Mouse (Mus musculus): ENCODE measurements around the gene Emc8. TPM values are rescaled to one million over a fixed set of nuclear protein-coding genes. Genes with fewer than 3 reads are reported as not detected.

The Emc8 gene
- polyA plus RNA-seq, 1 experiment: 122 TPM

DNA sequence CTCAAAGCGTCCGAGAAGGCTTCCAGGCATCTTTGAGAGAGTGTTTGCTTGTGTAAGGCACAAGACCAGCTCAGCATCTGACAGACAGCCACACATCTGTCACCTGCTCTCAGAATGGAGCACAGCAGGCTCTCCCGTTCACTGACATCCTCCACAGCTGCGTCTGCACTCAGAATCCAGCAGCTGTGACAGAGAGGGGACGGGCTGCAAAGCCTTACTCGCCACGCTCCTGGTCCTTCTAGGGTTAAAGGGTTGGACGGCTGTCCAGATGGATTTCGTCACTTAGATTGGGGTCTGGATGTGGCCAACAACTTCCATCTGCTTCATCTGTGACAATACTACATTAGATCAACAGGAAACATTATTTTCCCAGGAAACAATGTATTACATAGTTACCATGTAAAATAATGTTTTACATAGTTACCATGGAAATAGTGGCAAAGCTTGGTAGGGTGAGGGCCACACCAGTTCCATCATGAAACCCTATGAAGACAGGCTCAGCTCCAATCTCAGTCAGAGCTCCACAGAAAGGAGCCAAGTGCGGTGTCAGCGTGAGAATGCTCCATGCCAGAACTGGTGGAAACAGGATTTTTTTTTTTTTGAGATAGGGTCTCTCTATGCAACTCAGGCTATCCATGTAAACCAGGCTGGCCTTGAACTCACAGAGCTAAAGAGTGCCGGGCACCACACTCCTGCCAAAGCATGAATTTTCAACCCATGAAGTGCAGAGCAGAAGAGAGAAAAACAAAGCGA lies 28.2 kb upstream of the Emc8 start:
- no peak overlapping the region for H3ac ChIP-seq (ENCODE audit: control insufficient read depth, insufficient read length)
- no peak overlapping the region for H3K4me2 ChIP-seq (ENCODE audit: low read depth)
- peaks cover 38% of the 10 kb centered on the region for H3K27me3 ChIP-seq (ENCODE audit: control insufficient read depth, insufficient read depth, insufficient read length)
- H3K79me2 ChIP-seq (ENCODE audit: control insufficient read depth, insufficient read depth): no peaks in the 10 kb centered on the region
- TF ChIP-seq POLR2A (IDR thresholded peaks at IDR 0.05; ENCODE audit: insufficient read length, low read depth) (no peak), MYOG (IDR thresholded peaks at IDR 0.05; ENCODE audit: control insufficient read depth in 1 of 3, insufficient read depth in 1 of 3, insufficient read length in 2 of 3, low read depth in 2 of 3) (no peak), SRF (IDR thresholded peaks at IDR 0.05; ENCODE audit: control insufficient read depth, insufficient read length, low read depth) (no peak), CEBPB (IDR thresholded peaks at IDR 0.05; ENCODE audit: insufficient read depth, poor library complexity, severe bottlenecking) (no peak), MYOD1 (IDR thresholded peaks at IDR 0.05; ENCODE audit: control insufficient read depth in 1 of 3, insufficient read length in 2 of 3, low read depth in 2 of 3) (no peak), POLR2AphosphoS2 (IDR thresholded peaks at IDR 0.05; ENCODE audit: insufficient read length, low read depth) (no peak), TCF12 (IDR thresholded peaks at IDR 0.05; ENCODE audit: insufficient read depth, poor library complexity, severe bottlenecking) (no peak), TCF3 (IDR thresholded peaks at IDR 0.05; ENCODE audit: insufficient read length, low read depth) (no peak), USF1 (IDR thresholded peaks at IDR 0.05; ENCODE audit: low read depth) (no peak), MAX (IDR thresholded peaks at IDR 0.05; ENCODE audit: low read depth) (no peak), REST (IDR thresholded peaks at IDR 0.05; ENCODE audit: insufficient read depth, insufficient read length) (no peak), E2F4 (IDR thresholded peaks at IDR 0.05; ENCODE audit: insufficient read depth) (no peak)
- H3K36me3 ChIP-seq (ENCODE audit: control insufficient read depth, insufficient read depth): no peaks in the 10 kb centered on the region
- H3K4me3 ChIP-seq: no peak overlapping the region

DNA sequence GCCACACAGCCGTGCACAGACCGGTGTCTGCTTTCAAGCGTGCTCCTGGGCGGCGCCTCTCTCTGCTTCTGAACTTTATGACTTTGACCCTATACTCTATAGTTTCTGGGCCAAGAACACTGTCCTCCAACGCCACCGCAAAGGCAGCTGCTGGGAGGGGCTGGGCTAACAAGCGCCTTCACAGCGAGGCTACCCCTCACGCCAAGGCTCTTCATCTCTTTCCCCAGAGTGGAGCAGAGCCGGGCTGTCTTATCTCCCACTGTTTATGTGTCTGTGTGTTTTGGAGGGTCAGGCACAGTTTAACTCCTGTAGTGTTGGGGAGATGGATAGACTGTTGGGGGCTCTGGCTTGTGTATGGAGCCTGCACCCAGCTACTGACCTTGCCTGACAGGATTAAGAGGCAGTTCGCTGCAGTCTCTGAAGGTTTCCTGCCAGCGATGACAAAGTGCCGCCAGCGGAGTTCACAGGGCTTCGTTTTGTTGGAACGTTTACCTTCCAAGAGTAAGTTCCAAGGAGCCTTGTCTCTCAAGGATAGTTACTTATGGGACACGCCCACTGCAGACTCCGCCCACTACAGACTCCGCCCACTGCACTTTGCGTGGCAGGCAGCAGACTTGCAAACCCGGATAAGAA lies 25.6 kb upstream of the Emc8 start:
- Histone ChIP-seq H3K4me2 (ENCODE audit: low read depth) (peak overlapping the region; percentile 24), H3K4me3 (no peak overlapping the region), H3K79me2 (ENCODE audit: control insufficient read depth, insufficient read depth) (no peaks in the 10 kb centered on the region), H3K27me3 (ENCODE audit: control insufficient read depth, insufficient read depth, insufficient read length) (peaks cover 38% of the 10 kb centered on the region), H3K36me3 (ENCODE audit: control insufficient read depth, insufficient read depth) (no peaks in the 10 kb centered on the region), H3ac (ENCODE audit: control insufficient read depth, insufficient read length) (no peak overlapping the region)
- TF ChIP-seq USF1 (IDR thresholded peaks at IDR 0.05; ENCODE audit: low read depth) (no peak), MYOD1 (IDR thresholded peaks at IDR 0.05; ENCODE audit: control insufficient read depth in 1 of 3, insufficient read length in 2 of 3, low read depth in 2 of 3) (peak in 1 of 3 experiments; percentile 48)

DNA sequence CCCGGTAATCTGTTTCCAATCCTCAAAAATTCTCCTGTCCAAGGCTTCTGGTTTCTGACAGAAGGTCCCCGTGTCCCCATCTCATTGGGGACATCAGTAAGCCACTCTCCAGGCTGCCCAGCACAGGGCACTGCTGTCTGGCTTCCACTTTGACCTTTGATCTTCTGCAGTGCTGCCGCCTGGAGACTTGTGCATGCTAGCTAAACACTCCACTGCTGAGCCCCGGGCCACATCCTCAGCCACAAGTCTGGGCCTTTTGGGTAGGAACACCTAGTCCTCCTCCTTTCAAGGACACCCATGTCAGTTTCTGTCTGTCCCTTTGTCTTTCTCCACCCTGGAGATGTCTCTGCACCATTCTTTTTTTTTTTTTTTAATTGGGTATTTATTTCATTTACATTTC lies 24.6 kb upstream of the Emc8 start:
- H3ac ChIP-seq (ENCODE audit: control insufficient read depth, insufficient read length): no peak overlapping the region
- H3K36me3 ChIP-seq (ENCODE audit: control insufficient read depth, insufficient read depth): no peaks in the 10 kb centered on the region
- peaks cover 48% of the 10 kb centered on the region for H3K27me3 ChIP-seq (ENCODE audit: control insufficient read depth, insufficient read depth, insufficient read length)
- no peak overlapping the region for H3K4me3 ChIP-seq
- no peak overlapping the region for H3K4me2 ChIP-seq (ENCODE audit: low read depth)
- H3K79me2 ChIP-seq (ENCODE audit: control insufficient read depth, insufficient read depth): no peaks in the 10 kb centered on the region
- TF ChIP-seq SRF (IDR thresholded peaks at IDR 0.05; ENCODE audit: control insufficient read depth, insufficient read length, low read depth) (no peak), TCF3 (IDR thresholded peaks at IDR 0.05; ENCODE audit: insufficient read length, low read depth) (no peak), POLR2AphosphoS2 (IDR thresholded peaks at IDR 0.05; ENCODE audit: insufficient read length, low read depth) (no peak)

DNA sequence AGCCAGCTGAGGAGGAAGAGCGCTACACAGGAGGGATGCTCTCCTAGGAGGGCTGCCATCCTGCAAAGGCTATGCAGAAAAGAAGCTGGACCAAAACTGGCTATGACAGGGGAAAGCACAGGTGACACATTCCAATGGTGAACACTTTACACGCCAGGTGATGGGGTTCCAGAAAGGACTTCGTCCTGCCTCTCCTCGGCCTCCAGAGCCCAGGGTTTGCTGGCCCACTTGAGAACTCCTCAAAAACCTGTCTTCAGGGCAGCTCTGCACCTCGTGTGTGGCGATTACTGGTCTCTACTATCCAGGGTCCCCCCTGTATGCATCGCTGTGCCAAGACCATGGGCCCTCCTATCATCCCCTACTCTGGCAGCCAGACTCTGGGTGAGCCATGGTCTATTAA lies 20.1 kb upstream of the Emc8 start:
- H3K79me2 ChIP-seq (ENCODE audit: control insufficient read depth, insufficient read depth): no peaks in the 10 kb centered on the region
- TF ChIP-seq REST (IDR thresholded peaks at IDR 0.05; ENCODE audit: insufficient read depth, insufficient read length): no peak
- no peak overlapping the region for H3ac ChIP-seq (ENCODE audit: control insufficient read depth, insufficient read length)
- H3K4me3 ChIP-seq: no peak overlapping the region
- H3K27me3 ChIP-seq (ENCODE audit: control insufficient read depth, insufficient read depth, insufficient read length): peaks cover 41% of the 10 kb centered on the region
- H3K36me3 ChIP-seq (ENCODE audit: control insufficient read depth, insufficient read depth): no peaks in the 10 kb centered on the region
- no peak overlapping the region for H3K4me2 ChIP-seq (ENCODE audit: low read depth)

DNA sequence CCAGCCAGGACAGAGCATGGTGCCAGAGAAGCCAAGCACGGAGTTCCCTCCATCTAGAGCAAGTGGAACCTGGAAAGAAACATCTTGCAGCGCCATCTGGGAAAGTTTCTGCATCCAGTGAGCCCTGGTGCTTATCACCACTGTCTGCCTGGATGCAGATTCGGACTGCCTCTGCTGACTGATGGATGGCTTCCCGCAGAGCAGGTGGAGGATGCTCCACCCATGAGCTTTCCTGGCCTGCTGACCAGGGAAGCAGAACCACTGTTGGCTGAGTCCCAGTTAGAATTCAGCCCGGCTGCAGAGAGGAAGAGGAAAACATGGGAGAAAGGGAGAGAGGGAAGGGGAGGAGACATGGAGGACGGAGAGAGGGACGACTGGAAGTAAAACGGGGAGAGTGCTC lies 19.4 kb upstream of the Emc8 start:
- Histone ChIP-seq H3ac (ENCODE audit: control insufficient read depth, insufficient read length) (no peak overlapping the region), H3K36me3 (ENCODE audit: control insufficient read depth, insufficient read depth) (no peaks in the 10 kb centered on the region), H3K4me3 (no peak overlapping the region), H3K79me2 (ENCODE audit: control insufficient read depth, insufficient read depth) (no peaks in the 10 kb centered on the region), H3K4me2 (ENCODE audit: low read depth) (no peak overlapping the region), H3K27me3 (ENCODE audit: control insufficient read depth, insufficient read depth, insufficient read length) (peaks cover 41% of the 10 kb centered on the region)
- no peak for TF ChIP-seq TCF3 (IDR thresholded peaks at IDR 0.05; ENCODE audit: insufficient read length, low read depth)
- TF ChIP-seq SRF (IDR thresholded peaks at IDR 0.05; ENCODE audit: control insufficient read depth, insufficient read length, low read depth): no peak
- TF ChIP-seq MYOD1 (IDR thresholded peaks at IDR 0.05; ENCODE audit: control insufficient read depth in 1 of 3, insufficient read length in 2 of 3, low read depth in 2 of 3): no peak
- TF ChIP-seq TCF12 (IDR thresholded peaks at IDR 0.05; ENCODE audit: insufficient read depth, poor library complexity, severe bottlenecking): no peak
- TF ChIP-seq USF1 (IDR thresholded peaks at IDR 0.05; ENCODE audit: low read depth): no peak
- TF ChIP-seq MAX (IDR thresholded peaks at IDR 0.05; ENCODE audit: low read depth): no peak
- TF ChIP-seq MYOG (IDR thresholded peaks at IDR 0.05; ENCODE audit: control insufficient read depth in 1 of 3, insufficient read depth in 1 of 3, insufficient read length in 2 of 3, low read depth in 2 of 3): no peak
- TF ChIP-seq REST (IDR thresholded peaks at IDR 0.05; ENCODE audit: insufficient read depth, insufficient read length): no peak
- no peak for TF ChIP-seq POLR2A (IDR thresholded peaks at IDR 0.05; ENCODE audit: insufficient read length, low read depth)
- no peak for TF ChIP-seq CEBPB (IDR thresholded peaks at IDR 0.05; ENCODE audit: insufficient read depth, poor library complexity, severe bottlenecking)
- TF ChIP-seq E2F4 (IDR thresholded peaks at IDR 0.05; ENCODE audit: insufficient read depth): no peak
- TF ChIP-seq POLR2AphosphoS2 (IDR thresholded peaks at IDR 0.05; ENCODE audit: insufficient read length, low read depth): no peak
